Mouse (Mus musculus): ENCODE data around the gene Mex3a.

GRCm38 (mm10) chr3:88543651-88544410 is 11.6 kb downstream of the Mex3a start:
- no peak for TF ChIP-seq CTCF (IDR thresholded peaks at IDR 0.05; ENCODE audit: extremely low read depth, insufficient read depth, low read length)
- TF ChIP-seq POLR2A (IDR thresholded peaks at IDR 0.05; ENCODE audit: extremely low read depth, insufficient read depth, low read length) = no peak
